Mouse (Mus musculus) stomach, postnatal 0 days (tissue): ENCODE measurements around the gene Exog.

Experiments used
- CTCF ChIP-seq: IDR thresholded peaks from 2 replicates; pipeline ENCODE4 v1.5.1; 2016; ENCODE audit warnings: antibody characterized with exemption, low read depth, mild to moderate bottlenecking, moderate library complexity
- EP300 ChIP-seq: optimal IDR thresholded peaks from 2 replicates; pipeline ENCODE3; 2016; ENCODE audit warnings: antibody characterized with exemption

GRCm38 (mm10) chr9:119473011-119473410 lies 28.3 kb downstream of the Exog start:
- no peak for TF ChIP-seq EP300
- TF ChIP-seq CTCF: no peak
